Mouse (Mus musculus) embryo, embryonic 10 days (tissue): ENCODE results near the gene Frs3.

Experiments
- DNase-seq: peaks from one replicate; pipeline ENCODE4 v3.0.0-alpha.2; 2015; ENCODE audit warnings: low spot score

The Frs3 gene

GRCm38 (mm10) chr17:47693671-47694441 lies 5.0 kb downstream of the Frs3 start:
- no peak for DNase-seq

- no peak for DNase-seq
Observed at GRCm38 (mm10) chr17:47694442-47694502, 5.4 kb downstream of the Frs3 start, which contains the start of gene Gm21981. TSS of gene Gm21981 (minus strand) at chr17:47694455.

- DNase-seq: peak; percentile 96
Observed at GRCm38 (mm10) chr17:47694503-47695336, 5.9 kb downstream of the Frs3 start, which contains the start of gene Prickle4. TSS of gene Prickle4 (minus strand) at chr17:47694736.

- peak; percentile 37 for DNase-seq
Observed at GRCm38 (mm10) chr17:47695337-47695710, 6.5 kb downstream of the Frs3 start.

- no peak for DNase-seq
Observed at GRCm38 (mm10) chr17:47698156-47698555, 9.3 kb downstream of the Frs3 start.

- no peak for DNase-seq
Observed at GRCm38 (mm10) chr17:47699055-47699454, 10.2 kb downstream of the Frs3 start.

- no peak for DNase-seq
Observed at GRCm38 (mm10) chr17:47701793-47702192, 13.0 kb downstream of the Frs3 start.

GRCm38 (mm10) chr17:47702548-47703345 lies 13.9 kb downstream of the Frs3 start:
- DNase-seq: no peak

- peak; percentile 33 for DNase-seq
Observed at GRCm38 (mm10) chr17:47703556-47703955, 14.7 kb downstream of the Frs3 start.

GRCm38 (mm10) chr17:47704692-47705091 lies 15.9 kb downstream of the Frs3 start:
- no peak for DNase-seq

- no peak for DNase-seq
Observed at GRCm38 (mm10) chr17:47706196-47706595, 17.4 kb downstream of the Frs3 start.

GRCm38 (mm10) chr17:47707961-47708360 lies 19.1 kb downstream of the Frs3 start:
- DNase-seq: no peak

GRCm38 (mm10) chr17:47708972-47709371 lies 20.1 kb downstream of the Frs3 start:
- no peak for DNase-seq

- DNase-seq: no peak
Observed at GRCm38 (mm10) chr17:47710036-47710435, 21.2 kb downstream of the Frs3 start.

GRCm38 (mm10) chr17:47711883-47712282 lies 23.1 kb downstream of the Frs3 start:
- no peak for DNase-seq

GRCm38 (mm10) chr17:47712889-47713571 lies 24.2 kb downstream of the Frs3 start:
- no peak for DNase-seq

GRCm38 (mm10) chr17:47715037-47715436 lies 26.2 kb downstream of the Frs3 start:
- no peak for DNase-seq

- no peak for DNase-seq
Observed at GRCm38 (mm10) chr17:47721183-47721582, 32.4 kb downstream of the Frs3 start.

GRCm38 (mm10) chr17:47726566-47726965 lies 37.7 kb downstream of the Frs3 start, which contains the start of gene Pgc:
TSS of gene Pgc (plus strand) at chr17:47726842.
- DNase-seq: no peak

GRCm38 (mm10) chr17:47730633-47731575 lies 42.1 kb downstream of the Frs3 start:
- DNase-seq: no peak

GRCm38 (mm10) chr17:47735553-47736100 lies 46.8 kb downstream of the Frs3 start:
- no peak for DNase-seq
